Mouse (Mus musculus) frontal cortex, adult (tissue): ENCODE results near the gene Usp7.

ENCODE experiments used
- ATAC-seq: cut with Nextera tagmentation; 2 replicates; pipeline ENCODE4 v1.9.2; 2017; ENCODE audit warnings: mild to moderate bottlenecking, moderate library complexity, mixed read lengths; ENCODE audit not compliant: low TSS enrichment

Gene Usp7

DNA sequence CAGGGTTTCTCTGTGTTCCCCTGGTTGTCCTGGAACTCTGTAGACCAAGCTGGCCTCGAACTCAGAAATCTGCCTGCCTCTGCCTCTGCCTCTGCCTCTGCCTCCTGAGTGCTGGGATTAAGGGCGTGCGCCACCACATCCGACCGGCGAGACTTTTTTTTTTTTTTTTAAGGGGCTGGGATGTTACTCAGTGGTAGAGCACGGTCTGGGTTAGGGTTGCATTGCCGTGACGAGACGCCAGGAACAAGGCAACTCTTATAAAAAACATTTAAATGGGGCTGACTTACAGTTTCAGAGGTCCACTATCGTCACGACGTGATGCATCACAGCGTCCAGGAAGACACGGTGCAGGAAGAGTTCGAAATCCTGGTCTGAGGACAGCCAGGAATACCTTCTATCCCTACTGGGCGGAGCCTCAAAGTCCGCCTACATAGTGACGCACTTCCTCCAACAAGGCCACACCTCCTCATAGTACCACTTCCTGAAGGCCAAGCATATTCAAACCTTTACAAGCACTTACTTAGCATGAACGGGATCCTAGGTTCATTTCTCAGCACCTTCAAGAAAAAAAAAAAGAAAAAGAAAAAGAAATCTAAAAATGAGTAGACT lies at the start of gene Usp7:
Usp7 (minus strand) TSS at position 360 of the 609 bp plus-strand sequence.
- no peak for ATAC-seq

DNA sequence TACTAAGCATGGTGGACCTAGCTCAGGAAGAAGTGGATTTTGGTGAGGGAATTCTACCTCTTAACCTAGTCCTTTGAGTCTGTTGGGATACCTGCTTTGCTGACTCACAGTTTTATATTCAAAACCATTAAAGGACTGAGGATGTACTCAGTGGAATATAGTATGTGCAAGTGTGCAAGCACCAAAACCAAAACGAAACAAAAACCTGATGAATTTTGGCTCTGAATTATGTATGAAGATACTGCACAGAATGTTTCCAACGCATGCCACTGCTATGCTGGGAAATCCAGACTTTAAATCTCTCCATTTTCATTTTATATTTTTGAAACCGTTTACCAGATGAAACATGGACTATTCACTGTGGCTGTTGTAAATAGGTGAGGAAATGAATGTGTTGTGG lies 48.4 kb upstream of the Usp7 start:
- ATAC-seq = peak; percentile 59; the same call in 1 of the 2 replicates

DNA sequence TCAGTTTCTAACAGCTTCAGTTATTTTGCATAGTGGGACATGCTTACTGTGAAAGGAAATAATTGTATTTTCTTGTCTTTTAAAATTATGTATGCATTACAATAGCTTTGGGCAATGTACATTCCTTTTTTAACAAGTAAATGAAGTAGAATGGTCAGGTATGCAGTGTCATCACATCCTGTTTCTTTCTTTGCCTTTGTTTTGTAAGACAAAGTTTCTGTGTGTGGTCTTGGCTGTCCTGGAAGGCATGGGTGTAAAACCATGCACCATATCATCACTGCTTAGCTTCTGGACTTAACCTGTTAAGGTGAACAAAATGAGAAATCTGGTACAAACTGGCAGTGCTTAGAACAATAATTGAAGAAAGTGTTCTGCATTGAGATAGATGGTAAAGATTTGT lies 46.8 kb upstream of the Usp7 start:
- ATAC-seq = no peak

DNA sequence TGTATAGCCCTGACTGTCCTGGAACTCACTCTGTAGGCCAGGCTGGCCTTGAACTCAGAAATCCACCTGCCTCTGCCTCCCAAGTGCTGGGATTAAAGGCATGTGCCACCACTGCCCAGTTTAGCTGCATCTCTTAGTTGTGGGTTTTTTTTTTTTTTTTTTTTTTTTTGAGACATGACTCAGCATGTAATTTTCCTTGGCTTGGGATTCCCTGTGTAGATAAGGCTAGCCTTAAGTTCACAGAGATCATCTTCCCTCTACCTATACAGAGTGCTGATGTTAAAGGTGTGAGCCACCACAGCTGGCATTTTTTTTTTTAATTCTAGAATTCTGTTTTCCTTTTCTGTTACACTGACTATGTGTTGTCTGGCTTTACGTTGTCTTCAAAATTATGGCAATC lies 45.5 kb upstream of the Usp7 start:
- no peak for ATAC-seq

DNA sequence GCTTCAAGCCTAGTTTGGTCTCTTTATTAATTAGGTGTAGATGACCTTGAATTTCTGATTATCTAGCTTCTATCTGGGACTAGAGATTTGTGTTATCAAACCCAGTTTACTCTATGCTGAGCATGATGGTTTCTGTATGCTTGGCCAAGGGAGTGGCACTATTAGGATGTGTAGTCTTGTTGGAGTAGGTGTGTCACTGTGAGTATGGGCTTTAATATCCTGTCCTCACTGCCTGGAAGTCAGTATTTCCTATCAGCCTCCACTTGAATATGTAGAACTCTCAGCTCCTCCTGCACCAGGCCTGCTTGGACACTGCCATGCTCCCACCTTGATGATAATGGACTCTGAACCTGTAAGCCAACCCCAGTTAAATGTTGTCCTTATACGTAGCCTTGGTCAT lies 44.8 kb upstream of the Usp7 start:
- ATAC-seq = no peak

DNA sequence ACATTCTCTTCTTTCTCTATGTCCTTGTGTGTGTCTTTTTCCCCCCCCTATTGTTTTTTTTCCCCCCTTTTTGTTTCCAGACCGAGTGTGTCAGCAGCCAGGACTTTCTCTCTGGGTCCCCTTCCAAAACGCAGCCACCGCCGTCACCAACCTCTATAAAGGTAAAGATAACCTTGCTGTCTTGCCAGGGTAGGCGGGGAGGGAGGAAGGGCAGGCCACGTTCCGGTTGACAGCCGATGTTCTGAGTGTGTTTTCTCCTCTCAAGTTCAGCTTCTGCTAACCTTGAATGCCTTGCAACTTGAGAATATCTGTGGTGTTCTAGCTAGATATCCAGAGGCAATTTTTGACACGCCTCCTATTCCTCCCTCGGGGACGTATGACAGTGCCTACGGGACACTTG lies 39.1 kb upstream of the Usp7 start:
- no peak for ATAC-seq

DNA sequence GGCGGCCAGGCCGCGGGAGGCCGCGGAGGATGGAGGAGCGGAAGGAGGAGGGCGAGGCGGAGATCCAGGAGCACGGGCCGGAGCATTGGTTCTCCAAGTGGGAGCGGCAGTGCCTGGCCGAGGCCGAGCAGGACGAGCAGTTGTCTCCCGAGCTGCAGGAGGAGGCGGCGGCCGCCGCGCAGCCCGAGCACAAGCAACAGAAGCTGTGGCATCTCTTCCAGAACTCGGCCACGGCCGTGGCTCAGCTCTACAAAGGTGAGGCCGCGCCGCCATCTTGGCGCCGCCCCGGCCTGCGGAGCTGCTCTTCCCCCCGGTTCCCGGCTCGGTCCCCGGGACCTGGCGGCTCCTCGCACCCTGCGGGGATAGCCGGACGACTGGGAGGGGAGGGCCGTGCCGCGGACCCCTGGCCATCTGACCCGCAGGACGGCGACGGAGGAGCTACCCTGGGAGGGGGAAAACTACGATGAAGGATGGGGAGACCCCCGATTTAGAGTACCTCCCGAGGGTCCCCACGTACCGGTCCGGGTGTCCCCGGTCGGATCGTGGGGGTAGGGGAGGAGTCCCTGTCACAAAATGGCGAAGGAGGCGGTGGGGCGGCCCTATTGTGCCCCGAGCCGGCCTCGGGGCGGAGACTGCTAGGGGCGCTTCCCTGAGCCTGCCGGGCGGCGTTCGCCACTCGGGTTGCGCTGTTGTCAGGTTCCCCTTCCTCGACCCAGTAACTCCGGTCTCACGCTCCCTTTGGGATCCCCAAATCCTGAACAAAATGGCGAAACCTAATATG lies 38.5 kb upstream of the Usp7 start:
- peak; percentile 10; the same call in 1 of the 2 replicates for ATAC-seq

DNA sequence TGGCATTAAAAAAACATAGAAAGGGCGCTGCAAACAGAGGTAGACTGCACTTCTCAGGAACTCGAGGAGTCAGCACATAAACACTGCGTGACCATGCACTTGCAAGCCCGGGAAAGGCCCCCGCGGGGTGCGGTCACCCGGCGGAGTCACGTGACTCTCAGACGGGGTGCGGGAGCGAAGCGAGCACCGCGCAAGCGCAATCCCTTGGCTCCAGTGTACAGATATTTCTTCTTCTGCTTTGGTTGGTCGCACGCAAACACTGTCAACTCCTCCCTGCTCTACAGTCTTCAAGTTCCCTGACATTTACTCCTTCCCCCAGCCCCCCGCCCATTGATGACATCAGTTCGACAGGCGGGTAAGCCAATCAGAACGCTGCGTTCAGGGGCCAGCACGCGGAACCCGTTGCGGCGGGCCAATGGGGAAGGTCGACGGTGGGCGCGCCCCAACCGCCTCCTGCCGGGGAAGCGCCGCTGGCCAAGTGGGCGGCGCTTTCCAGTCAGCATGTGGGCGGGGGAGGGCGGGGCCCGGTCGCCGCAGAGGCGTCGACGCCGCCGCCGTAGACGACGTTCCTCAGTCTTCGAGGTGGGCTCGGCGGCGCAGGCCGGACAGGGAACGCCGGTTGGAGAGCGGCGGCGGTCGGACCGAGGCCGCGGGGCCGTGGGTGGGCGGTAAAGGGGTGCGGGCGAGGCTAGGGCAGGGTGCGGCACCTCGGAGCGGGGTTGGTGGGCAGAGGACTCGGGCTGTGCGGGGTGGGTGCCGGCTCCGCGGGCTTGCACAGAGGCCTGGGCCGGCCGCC lies 37.7 kb upstream of the Usp7 start, which contains the start of gene 1810013L24Rik:
1810013L24Rik (plus strand) TSS at position 537 of the 796 bp plus-strand sequence.
- peak; percentile 88 for ATAC-seq

DNA sequence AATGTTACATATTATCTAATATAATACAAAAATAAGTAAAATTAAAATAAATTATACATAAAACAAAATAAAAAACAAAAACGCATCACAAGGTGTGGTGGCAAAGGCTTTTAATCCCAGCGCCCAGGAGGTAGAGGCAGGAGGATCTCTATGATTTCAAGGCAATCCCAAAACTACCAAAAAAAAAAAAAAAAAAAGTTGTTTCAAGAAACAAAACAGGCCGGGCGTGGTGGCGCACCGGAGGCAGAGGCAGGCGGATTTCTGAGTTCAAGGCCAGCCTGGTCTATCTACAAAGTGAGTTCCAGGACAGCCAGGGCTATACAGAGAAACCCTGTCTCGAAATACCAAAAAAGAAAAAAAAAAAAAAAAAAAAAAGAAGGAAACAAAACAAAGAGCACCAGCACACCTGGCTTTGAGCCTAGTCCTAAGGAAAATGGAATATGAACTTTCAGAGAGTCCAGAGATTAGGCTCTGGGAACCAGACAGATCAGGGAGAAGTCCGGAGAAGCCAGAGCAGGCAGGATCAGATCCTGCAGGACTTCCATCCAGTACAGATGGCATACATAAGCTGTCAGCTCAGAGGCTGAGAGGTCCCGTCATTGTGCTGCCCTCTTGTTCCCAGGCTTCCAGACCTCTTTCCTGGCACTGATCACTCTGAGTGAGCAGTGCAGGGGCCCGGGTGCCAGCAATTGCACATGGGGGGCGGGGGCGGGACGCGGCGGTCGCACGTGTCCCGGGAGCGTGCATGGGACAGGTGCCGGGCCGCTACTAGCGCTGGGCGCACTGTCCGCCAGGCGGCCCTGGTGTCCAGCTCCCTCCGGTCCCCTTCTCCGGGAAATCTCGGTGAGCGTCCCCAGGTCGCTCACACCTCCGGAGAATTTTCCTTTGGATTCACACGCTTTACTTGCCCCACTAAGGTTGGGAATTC lies 36.8 kb upstream of the Usp7 start:
- ATAC-seq = peak; percentile 51

DNA sequence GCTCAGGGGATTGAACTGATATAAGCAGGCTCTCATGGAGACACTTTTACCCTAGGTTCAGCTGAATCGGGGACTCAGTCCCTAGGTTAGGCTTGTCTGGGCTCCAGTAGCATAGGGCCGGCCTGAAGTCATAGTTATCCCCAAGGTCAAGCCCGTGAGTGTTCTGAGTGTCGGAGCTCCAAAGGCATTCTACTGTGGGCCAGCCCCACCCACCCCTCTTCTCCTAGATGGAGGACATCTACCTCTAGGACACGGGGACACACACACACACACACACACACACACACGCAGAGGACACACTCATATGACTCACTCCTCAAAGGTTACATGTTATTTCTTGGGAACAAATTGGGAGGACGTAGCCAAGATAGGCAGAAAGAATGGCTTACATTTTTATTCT lies 35.3 kb upstream of the Usp7 start:
- ATAC-seq = no peak

DNA sequence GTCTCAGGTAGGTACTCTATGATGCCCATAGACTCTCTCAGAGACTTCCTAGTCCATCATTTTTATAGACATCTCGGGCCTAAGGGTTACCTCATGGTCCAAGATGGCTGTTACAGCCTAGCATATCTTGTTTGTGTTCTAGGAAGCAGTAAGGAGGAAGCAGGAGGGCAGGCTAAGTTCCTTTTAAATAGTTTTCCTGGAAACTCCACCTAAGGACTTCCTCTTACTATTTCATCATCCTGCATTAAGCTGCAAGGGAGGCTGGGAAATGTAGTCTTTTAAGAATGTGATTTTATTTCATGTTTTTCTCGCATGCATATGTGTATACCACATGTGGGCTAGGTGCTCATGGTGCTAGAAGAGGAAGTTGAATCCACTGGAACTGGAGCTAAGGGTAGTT lies 31.6 kb upstream of the Usp7 start:
- peak; percentile 60 for ATAC-seq

DNA sequence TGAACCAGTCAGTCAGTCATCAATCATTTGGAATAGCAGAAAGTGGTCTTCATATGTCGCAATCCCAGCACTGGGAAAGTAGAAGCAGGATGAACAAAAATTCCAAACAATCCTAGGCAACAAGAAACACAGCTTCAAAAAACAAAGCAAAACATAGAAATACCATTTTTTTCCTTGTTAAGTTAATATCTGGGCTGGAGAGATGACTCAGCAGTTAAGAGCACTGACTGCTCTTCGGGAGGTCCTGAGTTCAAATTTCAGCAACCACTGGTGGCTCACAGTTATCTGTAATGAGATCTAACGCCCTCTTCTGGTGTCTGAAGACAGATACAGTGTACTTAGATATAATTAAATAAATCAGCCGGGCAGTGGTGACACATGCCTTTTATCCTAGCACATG lies 30.5 kb upstream of the Usp7 start:
- no peak for ATAC-seq

DNA sequence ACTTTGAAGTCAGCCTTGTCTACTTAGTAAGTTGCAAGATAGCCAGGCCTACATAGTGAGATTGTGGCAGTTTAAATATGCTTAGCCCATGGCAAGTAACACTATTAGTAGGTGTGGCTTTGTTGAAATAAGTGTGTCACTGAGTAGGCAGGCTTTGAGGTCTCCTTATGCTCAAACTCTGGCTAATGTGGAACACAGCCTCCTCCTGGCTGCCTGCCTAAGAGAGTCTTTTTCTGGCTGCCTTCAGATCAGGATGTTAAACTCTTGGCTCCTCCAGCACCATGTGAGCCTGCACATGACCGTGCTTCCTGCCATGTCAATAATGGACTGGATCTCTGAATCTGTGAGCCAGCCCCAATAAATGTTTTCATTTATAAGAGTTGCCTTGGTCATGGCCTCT lies 29.3 kb upstream of the Usp7 start:
- ATAC-seq = peak; percentile 85

DNA sequence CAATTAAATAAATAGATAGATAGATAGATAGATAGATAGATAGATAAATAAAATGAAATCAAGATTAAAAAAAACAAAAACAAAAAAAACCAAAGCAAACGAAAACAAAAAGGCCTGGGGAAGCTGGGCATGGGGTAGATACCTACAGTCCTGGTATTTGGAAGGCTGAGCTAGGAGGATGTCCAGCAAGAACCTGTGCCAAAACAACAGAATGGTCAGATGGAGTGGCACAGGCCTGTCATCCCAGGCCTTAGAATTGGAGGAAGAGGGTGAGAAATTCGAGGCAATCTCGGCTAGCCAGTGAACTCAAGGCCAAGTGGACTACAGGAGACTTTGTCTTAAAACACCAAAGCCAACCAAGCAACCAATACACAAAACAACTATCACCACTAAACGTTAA lies 25.8 kb upstream of the Usp7 start:
- ATAC-seq = no peak

DNA sequence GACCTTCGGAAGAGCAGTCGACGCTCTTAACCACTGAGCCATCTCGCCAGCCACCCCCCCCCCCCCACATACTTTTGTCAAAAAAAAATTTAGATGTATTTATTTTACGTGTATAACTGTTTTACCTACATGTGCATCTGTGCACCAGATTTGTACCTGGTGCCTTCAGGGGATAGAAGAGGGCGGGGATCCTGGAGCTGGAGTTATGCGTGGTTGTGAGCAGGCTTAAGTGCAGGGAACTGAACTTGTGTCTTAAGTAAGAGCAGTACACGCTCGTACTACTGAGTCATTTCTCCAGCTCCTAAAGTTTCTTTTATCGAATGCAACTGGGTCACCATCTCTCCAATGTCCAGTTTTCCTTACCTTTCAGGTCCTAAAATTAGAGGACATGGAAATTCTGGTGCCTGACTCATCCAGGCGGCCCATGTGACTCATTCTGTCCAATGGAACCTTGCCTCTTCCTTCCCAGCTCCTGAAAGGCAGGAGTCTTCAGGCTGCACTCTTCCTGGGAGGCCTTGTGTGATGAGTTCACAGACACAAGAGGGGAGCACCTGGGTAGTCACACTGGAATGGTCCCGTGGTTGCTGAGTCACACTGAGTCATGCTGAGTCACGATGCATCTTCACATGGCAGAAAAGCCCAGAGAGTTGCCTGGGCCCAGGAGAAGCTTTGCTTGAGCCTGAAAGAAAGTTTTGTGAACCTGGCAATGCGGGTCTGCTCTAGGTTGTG lies 18.5 kb upstream of the Usp7 start:
- ATAC-seq = peak; percentile 86

DNA sequence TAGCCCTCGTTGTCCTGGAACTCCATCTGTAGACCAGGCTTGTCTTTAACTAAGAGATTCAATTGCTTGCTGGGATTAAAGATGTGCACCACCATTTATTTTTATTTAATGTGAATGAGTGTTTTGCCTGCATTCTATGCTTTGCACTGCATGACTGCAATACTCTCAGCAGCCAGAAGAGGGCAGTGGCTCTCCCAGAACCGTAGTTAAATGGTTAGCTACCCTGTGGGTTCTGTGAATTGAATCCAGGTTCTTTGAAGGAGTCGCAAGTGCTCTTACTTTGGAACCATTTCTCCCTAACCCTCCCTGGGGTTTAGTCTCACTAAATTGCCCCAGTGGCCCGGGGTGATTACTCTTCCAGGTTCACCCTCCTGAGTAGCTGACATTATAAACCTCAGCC lies 14.6 kb upstream of the Usp7 start:
- no peak for ATAC-seq

DNA sequence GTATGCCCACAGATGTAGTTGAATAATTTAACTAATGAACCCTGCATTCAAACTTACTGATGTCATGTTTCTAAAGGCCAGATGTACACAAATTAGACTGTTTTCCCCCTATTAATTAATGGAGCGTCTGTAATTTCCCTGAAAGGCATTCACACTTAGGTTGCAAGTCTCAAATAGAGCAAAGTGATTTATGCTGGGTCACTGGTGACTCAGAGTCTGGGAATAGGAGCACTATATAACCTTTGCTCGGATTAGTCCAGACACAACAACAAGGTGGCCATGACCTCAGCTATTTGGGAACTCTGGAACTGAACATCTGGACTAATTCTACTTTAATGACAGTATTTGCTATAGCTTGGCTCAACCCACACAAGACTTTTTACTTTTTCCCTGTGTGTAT lies 3.8 kb upstream of the Usp7 start:
- ATAC-seq = no peak

DNA sequence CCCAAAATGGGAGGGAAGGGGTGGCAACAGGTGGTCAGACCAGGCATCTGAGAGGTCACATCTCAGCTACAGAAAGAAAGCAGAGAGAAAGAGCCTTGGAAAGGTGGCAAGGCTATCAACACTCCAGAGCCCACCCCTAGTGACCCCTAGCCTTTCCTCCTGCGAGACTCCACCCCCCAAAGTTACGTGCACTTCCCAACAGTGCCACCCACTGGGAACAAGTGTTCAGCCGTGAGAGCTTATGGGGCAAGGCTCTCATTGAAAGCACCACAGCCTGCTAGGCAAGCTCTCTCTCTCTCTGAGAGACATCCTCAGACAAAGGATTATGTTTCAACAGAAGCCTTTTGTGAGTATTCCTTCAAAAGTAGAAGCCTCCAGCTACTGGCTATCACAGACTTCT lies 2.8 kb upstream of the Usp7 start:
- no peak for ATAC-seq

DNA sequence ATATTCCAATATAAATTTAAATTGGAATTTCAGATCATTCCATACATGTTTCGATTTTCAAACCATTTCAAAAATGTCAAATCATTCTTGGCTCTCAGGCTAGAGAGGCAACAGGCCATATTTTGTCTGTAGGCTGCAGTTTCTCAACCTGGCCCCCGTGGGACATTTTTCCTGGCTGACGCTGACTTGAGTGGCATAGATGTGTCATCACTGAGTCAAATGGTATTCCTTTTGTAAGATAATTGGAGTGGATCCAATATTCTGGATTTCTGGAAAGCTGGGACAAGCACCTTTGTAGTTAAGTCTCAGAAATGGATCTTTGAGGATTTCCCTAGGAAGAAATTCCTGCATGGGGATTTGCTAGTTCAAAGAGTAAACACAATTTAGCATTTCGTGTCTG lies 1.2 kb downstream of the Usp7 start:
- no peak for ATAC-seq

DNA sequence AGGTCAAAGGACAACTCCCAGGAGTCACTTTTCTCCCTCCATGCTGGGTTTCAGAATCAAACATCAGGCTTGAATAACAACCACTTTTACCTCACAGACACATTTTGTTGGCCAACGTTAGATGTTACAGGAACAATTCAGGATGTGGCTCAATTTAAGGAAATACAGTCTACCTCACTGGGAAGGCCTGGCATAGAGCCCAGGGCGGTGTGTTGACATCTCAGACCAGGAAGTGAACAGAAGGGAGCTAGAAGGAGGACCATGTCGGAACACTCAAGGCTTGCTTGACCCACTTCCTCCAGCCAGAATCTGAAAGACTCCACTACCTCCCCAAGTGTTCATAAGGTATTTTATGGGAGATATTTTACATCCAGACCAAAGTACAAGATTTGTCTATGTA lies 7.4 kb downstream of the Usp7 start:
- ATAC-seq = no peak
